Mouse (Mus musculus): ENCODE measurements around the gene Gnl3l.

- TF ChIP-seq HCFC1 (IDR thresholded peaks at IDR 0.05; ENCODE audit: low read depth, low read length) (no peak), CTCF (IDR thresholded peaks at IDR 0.05 in 2 of 3, conservative IDR thresholded peaks at IDR 0.05 in 1 of 3; ENCODE audit: control insufficient read depth in 1 of 3, insufficient read depth in 1 of 3, low read depth in 2 of 3, low read length in 3 of 3, poor library complexity in 1 of 3, severe bottlenecking in 1 of 3) (no peak), POLR2A (IDR thresholded peaks at IDR 0.05; ENCODE audit: control insufficient read depth in 1 of 2, insufficient read depth in 1 of 2, low read depth in 1 of 2, low read length in 2 of 2, poor library complexity in 1 of 2) (no peak), ZMIZ1 (IDR thresholded peaks at IDR 0.05; ENCODE audit: low read depth, low read length) (no peak), USF1 (IDR thresholded peaks at IDR 0.05; ENCODE audit: low read depth, low read length) (no peak)
These were observed 62.4 kb downstream of the Gnl3l start for GRCm38 (mm10) chrX:150954721-150955120.

Data from MEL (cell line).